Mouse (Mus musculus) stomach, postnatal 0 days (tissue): ENCODE measurements around the gene Atad2b.

ENCODE experiments used
- CTCF ChIP-seq: IDR thresholded peaks from 2 replicates; pipeline ENCODE4 v1.5.1; 2016; ENCODE audit warnings: antibody characterized with exemption, low read depth, mild to moderate bottlenecking, moderate library complexity
- EP300 ChIP-seq: optimal IDR thresholded peaks from 2 replicates; pipeline ENCODE3; 2016; ENCODE audit warnings: antibody characterized with exemption

DNA sequence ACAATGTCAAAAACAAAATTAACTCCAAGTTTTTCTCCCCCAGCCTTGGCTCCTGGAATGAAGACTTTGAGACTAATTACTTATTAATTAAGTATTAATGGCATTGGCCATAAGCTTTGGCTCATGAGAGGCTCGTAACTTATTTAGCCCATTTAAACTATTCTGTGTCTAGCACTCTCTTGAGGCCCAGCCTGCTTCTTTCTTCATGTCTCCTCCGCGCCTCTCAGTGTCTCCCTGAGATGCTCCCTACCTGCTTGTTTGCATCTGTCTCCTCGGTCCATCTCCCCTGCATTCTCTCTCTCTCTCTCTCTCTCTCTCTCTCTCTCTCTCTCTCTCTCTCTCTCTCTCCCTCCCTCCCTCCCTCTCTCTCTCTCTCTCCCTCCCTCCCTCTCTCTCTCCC, 164.3 kb downstream of the Atad2b start:
- TF ChIP-seq CTCF, result no peak
- no peak for TF ChIP-seq EP300
